Mouse (Mus musculus): ENCODE results near the gene Coa5. TPM values are rescaled to one million over a fixed set of nuclear protein-coding genes. Genes with fewer than 3 reads are reported as not detected.
A peak's percentile ranks its signal among the peaks of the same experiment; 100 is the strongest.

Coa5 gene
- 20.7 and 30.4 TPM in 2 replicates for polyA plus RNA-seq (2012)

- no peak for TF ChIP-seq GATA1 (IDR thresholded peaks at IDR 0.05; ENCODE audit: low read length)
These were observed at the start of gene Coa5, which contains the start of gene Unc50 for GRCm38 (mm10) chr1:37429366-37430296. TSS of gene Coa5 (minus strand) at chr1:37430103. TSS of gene Unc50 (plus strand) at chr1:37430139.

GRCm38 (mm10) chr1:37479074-37479473 is 49.2 kb upstream of the Coa5 start:
- TF ChIP-seq GATA1 (IDR thresholded peaks at IDR 0.05; ENCODE audit: low read length): no peak

- TF ChIP-seq GATA1 (IDR thresholded peaks at IDR 0.05; ENCODE audit: low read length): peak; percentile 21
These were observed 48.5 kb upstream of the Coa5 start for GRCm38 (mm10) chr1:37478416-37478815.

- no peak for TF ChIP-seq GATA1 (IDR thresholded peaks at IDR 0.05; ENCODE audit: low read length)
These were observed 48.0 kb upstream of the Coa5 start for GRCm38 (mm10) chr1:37477928-37478327.

- TF ChIP-seq GATA1 (IDR thresholded peaks at IDR 0.05; ENCODE audit: low read length): no peak
These were observed 47.3 kb upstream of the Coa5 start for GRCm38 (mm10) chr1:37477250-37477649.

GRCm38 (mm10) chr1:37475312-37475711 is 45.4 kb upstream of the Coa5 start:
- TF ChIP-seq GATA1 (IDR thresholded peaks at IDR 0.05; ENCODE audit: low read length): no peak

- TF ChIP-seq GATA1 (IDR thresholded peaks at IDR 0.05; ENCODE audit: low read length): no peak
These were observed 44.8 kb upstream of the Coa5 start for GRCm38 (mm10) chr1:37474634-37475190.

- no peak for TF ChIP-seq GATA1 (IDR thresholded peaks at IDR 0.05; ENCODE audit: low read length)
These were observed 44.1 kb upstream of the Coa5 start for GRCm38 (mm10) chr1:37474046-37474445.

- no peak for TF ChIP-seq GATA1 (IDR thresholded peaks at IDR 0.05; ENCODE audit: low read length)
These were observed 43.3 kb upstream of the Coa5 start for GRCm38 (mm10) chr1:37473251-37473650.

GRCm38 (mm10) chr1:37471179-37472148 is 41.6 kb upstream of the Coa5 start:
- TF ChIP-seq GATA1 (IDR thresholded peaks at IDR 0.05; ENCODE audit: low read length): no peak

- no peak for TF ChIP-seq GATA1 (IDR thresholded peaks at IDR 0.05; ENCODE audit: low read length)
These were observed 39.1 kb upstream of the Coa5 start for GRCm38 (mm10) chr1:37469007-37469406.

- TF ChIP-seq GATA1 (IDR thresholded peaks at IDR 0.05; ENCODE audit: low read length): no peak
These were observed 37.9 kb upstream of the Coa5 start for GRCm38 (mm10) chr1:37467806-37468205.

- TF ChIP-seq GATA1 (IDR thresholded peaks at IDR 0.05; ENCODE audit: low read length): no peak
These were observed 36.6 kb upstream of the Coa5 start for GRCm38 (mm10) chr1:37466322-37466995.

GRCm38 (mm10) chr1:37464878-37465452 is 35.1 kb upstream of the Coa5 start:
- no peak for TF ChIP-seq GATA1 (IDR thresholded peaks at IDR 0.05; ENCODE audit: low read length)

- TF ChIP-seq GATA1 (IDR thresholded peaks at IDR 0.05; ENCODE audit: low read length): no peak
These were observed 27.6 kb upstream of the Coa5 start for GRCm38 (mm10) chr1:37457546-37457945.
